Mouse (Mus musculus) macrophage (primary cell): Measurements from ENCODE around the gene Gfap. TPM values are rescaled to one million over a fixed set of nuclear protein-coding genes. Genes with fewer than 3 reads are reported as not detected.

Experiments
- H3K27ac ChIP-seq: fragments of 350-480 bp; formaldehyde crosslinking; 2 replicates; pipeline ENCODE4 v1.9.0; 2021
- H3K36me3 ChIP-seq: fragments of 350-480 bp; formaldehyde crosslinking; 2 replicates; pipeline ENCODE4 v1.9.0; 2021; ENCODE audit errors: inconsistent target
- H3K4me3 ChIP-seq: fragments of 350-480 bp; formaldehyde crosslinking; 2 replicates; pipeline ENCODE4 v1.9.0; 2021; ENCODE audit errors: inconsistent target
- H3K79me2 ChIP-seq: fragments of 350-480 bp; formaldehyde crosslinking; 2 replicates; pipeline ENCODE4 v1.9.0; 2021; ENCODE audit errors: inconsistent target
- WGBS: methylation state at CpG from one replicate; pipeline ENCODE4 v1.1.7; 2026; ENCODE audit warnings: inconsistent platforms; ENCODE audit not compliant: missing documents; 5-methylcytosine and 5-hydroxymethylcytosine counted together
- polyA plus RNA-seq: library from polyadenylated mRNA; stranded (reverse); fragments of 250-400 nt; gene quantifications from 3 replicates; pipeline ENCODE4 v1.2.4, GENCODE M21; 2018; ENCODE audit warnings: inconsistent platforms

The Gfap gene
- polyA plus RNA-seq, 1 experiment from 2014 or later: not detected

- WGBS: 86% methylated on average over 4 of the region's 4 CpGs
- H3K27ac ChIP-seq: no peak overlapping the region
- no peak overlapping the region for H3K4me3 ChIP-seq
- peaks cover 77% of the 10 kb centered on the region for H3K79me2 ChIP-seq
- no peaks in the 10 kb centered on the region for H3K36me3 ChIP-seq
Measured at GRCm38 (mm10) chr11:102918077-102918476, 17.4 kb upstream of the Gfap start.

DNA sequence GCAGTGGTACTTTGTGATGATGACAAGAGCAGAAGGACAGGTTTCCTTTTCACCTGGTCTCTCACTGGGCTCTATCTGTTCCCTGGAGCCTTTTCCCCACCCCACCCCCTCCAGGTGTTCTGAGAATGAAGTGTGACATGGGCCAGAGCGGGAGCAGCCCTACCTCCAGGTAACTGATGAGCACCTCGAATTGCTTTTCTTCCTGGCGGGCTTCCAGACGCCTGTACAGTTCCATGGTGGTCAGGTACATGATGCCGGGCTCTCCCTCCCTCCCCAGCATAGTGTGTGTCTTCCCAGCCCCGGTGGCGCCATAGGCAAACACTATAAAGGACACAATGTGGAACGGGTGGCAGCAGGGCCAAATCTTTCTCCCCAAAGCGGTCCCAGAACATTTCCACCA is 14.7 kb upstream of the Gfap start:
- Histone ChIP-seq H3K79me2 (peaks cover 50% of the 10 kb centered on the region), H3K4me3 (no peak overlapping the region), H3K36me3 (no peaks in the 10 kb centered on the region), H3K27ac (no peak overlapping the region)
- WGBS: 97% methylated on average over 9 of the region's 9 CpGs

DNA sequence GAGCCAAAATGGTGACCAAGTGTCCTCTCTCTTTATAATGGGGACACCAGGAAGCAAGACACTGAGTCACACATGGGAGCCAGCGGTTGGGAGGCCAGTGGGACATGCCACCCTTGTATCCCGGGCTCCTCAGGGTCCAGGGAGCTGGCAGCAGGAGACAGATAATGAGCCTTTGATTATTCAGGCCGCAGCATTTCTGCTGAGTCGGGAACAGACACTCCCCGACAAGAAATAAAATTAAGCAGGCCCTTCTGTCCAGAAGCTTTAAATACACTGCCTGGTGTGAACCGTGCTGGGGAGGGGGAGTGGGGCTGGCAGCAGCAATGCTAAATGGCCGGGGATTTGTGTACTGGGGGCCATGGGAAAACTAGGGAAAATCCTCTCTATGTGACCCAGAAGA is 10.7 kb upstream of the Gfap start:
- no peak overlapping the region for H3K4me3 ChIP-seq
- no peak overlapping the region for H3K27ac ChIP-seq
- peaks cover 10% of the 10 kb centered on the region; the same call in 1 of the 2 replicates for H3K79me2 ChIP-seq
- 93% methylated on average over 6 of the region's 7 CpGs for WGBS
- 0 out of 2 replicates have a peak, but pooled peaks cover 5% of the 10 kb centered on the region for H3K36me3 ChIP-seq

DNA sequence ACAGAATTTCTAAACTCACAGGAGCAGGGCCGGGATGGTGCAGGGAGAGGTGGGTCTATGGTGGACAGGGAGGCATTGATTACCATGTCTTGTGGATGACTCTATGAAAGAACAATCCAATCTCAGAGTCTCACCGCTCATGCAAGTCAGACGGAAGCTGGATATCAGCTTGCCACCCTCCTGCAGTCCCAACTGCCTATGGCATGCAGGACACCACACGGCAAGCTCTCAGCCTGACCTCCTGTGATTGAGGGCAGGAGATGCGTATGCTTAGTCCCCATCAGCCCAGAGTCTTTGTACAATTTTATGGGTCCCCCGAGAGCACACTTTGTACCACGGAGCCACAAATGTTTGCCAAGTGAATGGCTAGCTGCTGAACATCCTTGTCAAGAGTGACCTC is 2.9 kb upstream of the Gfap start:
- Histone ChIP-seq H3K4me3 (no peak overlapping the region), H3K27ac (no peak overlapping the region), H3K36me3 (0 out of 2 replicates have a peak, but pooled peaks cover 5% of the 10 kb centered on the region), H3K79me2 (no peaks in the 10 kb centered on the region)
- 92% methylated on average over 7 of the region's 7 CpGs for WGBS

DNA sequence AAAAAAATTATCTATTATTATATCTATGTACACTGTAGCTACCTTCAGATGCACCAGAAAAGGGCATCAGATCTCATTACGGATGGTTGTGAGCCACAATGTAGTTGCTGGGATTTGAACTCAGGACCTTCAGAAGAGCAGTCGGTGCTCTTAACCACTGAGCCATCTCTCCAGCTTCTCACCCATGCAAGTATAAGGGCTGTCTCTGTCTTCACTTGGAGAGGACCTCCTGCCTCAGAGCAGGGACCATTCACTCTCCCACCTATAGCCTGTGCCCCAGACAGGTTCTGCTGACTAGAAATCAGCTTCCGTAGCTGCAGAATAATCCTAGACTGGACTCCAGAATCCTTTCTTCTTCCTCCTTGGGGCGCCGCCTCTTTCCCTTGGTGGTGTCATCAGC is 1.4 kb upstream of the Gfap start:
- 88% methylated on average over 5 of the region's 5 CpGs for WGBS
- Histone ChIP-seq H3K36me3 (no peaks in the 10 kb centered on the region), H3K27ac (no peak overlapping the region), H3K4me3 (no peak overlapping the region), H3K79me2 (no peaks in the 10 kb centered on the region)

GRCm38 (mm10) chr11:102901199-102901598 is 487 bp upstream of the Gfap start:
- Histone ChIP-seq H3K36me3 (no peaks in the 10 kb centered on the region), H3K79me2 (no peaks in the 10 kb centered on the region), H3K27ac (no peak overlapping the region), H3K4me3 (no peak overlapping the region)
- WGBS: 68% methylated on average over 4 of the region's 4 CpGs

- no peak overlapping the region for H3K27ac ChIP-seq
- H3K4me3 ChIP-seq: no peak overlapping the region
- no peaks in the 10 kb centered on the region for H3K36me3 ChIP-seq
- WGBS: 90% methylated on average over 9 of the region's 9 CpGs
- no peaks in the 10 kb centered on the region for H3K79me2 ChIP-seq
Measured at GRCm38 (mm10) chr11:102898408-102898807, 2.3 kb downstream of the Gfap start.

DNA sequence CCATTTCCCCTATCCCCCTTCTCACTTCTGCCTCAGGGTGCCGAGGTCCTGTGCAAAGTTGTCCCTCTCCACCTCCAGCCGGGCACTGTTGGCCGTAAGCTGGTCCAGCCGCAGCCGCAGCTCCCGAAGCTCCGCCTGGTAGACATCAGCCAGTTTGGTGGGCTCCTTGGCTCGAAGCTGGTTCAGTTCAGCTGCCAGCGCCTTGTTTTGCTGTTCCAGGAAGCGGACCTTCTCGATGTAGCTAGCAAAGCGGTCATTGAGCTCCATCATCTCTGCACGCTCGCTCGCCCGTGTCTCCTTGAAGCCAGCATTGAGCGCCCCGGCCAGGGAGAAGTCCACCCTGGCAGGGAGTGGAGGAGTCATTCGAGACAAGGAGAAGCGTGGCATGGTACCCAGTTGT is 4.1 kb downstream of the Gfap start:
- Histone ChIP-seq H3K4me3 (no peak overlapping the region), H3K79me2 (no peaks in the 10 kb centered on the region), H3K36me3 (no peaks in the 10 kb centered on the region), H3K27ac (no peak overlapping the region)
- WGBS: 88% methylated on average over 20 of the region's 20 CpGs

DNA sequence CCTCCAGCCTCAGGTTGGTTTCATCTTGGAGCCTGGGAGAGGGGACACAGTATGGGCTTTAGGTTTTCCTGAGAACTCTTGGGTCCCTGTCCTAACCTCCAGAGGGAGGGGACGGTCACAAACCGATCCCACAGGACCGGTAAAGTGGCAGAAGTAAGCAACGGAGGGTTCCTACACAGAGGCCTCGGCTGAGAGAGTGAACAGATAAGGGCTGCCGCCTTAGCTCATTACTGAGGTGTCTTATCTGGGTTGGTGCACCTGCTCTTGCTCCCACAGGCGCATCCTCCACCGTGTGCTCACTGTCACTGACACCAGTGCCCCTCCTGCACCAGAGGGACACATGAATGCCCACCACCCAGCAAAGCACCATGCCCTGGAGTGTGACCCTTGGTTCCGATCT is 4.9 kb downstream of the Gfap start:
- 94% methylated on average over 8 of the region's 9 CpGs for WGBS
- Histone ChIP-seq H3K79me2 (no peaks in the 10 kb centered on the region), H3K4me3 (no peak overlapping the region), H3K36me3 (no peaks in the 10 kb centered on the region), H3K27ac (no peak overlapping the region)

- no peak overlapping the region for H3K4me3 ChIP-seq
- WGBS: 92% methylated on average over 4 of the region's 4 CpGs
- H3K27ac ChIP-seq: no peak overlapping the region
- no peaks in the 10 kb centered on the region for H3K79me2 ChIP-seq
- no peaks in the 10 kb centered on the region for H3K36me3 ChIP-seq
Measured at GRCm38 (mm10) chr11:102894716-102895115, 6.0 kb downstream of the Gfap start.

GRCm38 (mm10) chr11:102893015-102893651 is 7.6 kb downstream of the Gfap start:
- 6% methylated on average over 43 of the region's 43 CpGs for WGBS
- Histone ChIP-seq H3K4me3 (no peak overlapping the region), H3K27ac (no peak overlapping the region), H3K79me2 (no peaks in the 10 kb centered on the region), H3K36me3 (no peaks in the 10 kb centered on the region)

GRCm38 (mm10) chr11:102890096-102890495 is 10.6 kb downstream of the Gfap start:
- WGBS: 90% methylated on average over 5 of the region's 5 CpGs
- H3K4me3 ChIP-seq: no peak overlapping the region
- no peaks in the 10 kb centered on the region for H3K36me3 ChIP-seq
- H3K79me2 ChIP-seq: no peaks in the 10 kb centered on the region
- no peak overlapping the region for H3K27ac ChIP-seq

DNA sequence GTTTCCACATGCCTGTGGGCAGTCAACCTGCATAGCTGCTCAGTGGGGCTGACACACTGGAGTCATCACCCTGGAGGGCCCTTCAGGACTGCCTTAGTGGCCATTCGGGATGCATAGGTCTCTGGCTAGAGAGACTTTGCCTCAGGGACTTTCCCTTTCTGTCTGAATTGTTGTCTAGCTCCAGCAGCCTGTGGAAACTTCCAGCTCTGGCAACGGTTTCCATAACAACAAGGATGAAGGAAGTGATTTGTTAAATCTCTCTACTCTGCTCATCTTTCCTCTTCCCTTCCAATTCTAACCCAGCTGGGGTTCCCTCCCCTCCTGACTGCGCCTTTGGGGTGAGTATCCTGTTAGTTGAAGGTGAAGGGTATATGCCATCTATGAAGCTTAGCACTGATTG is 12.6 kb downstream of the Gfap start:
- H3K79me2 ChIP-seq: no peaks in the 10 kb centered on the region
- no peak overlapping the region for H3K27ac ChIP-seq
- no peak overlapping the region for H3K4me3 ChIP-seq
- 63% methylated on average over 3 of the region's 3 CpGs for WGBS
- H3K36me3 ChIP-seq: no peaks in the 10 kb centered on the region

DNA sequence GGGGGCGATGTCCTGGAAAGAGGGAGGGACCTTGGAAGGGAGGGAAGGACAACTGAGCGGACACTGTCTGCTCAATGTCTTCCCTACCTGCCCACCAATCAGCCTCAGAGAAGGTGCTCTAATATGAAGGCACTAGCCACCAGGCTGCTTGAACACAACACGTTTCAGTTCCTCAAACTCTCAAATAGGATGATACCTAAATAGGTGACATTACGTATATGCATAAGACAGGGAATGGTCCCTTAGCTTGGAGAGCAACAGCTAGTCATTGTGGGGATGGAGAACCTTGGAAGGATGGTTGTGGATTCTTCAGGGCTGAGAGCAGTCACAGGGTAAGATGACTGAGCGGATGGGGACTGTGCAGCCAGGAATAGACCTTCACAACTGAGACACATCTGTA is 13.3 kb downstream of the Gfap start:
- WGBS: 76% methylated on average over 5 of the region's 5 CpGs
- no peaks in the 10 kb centered on the region for H3K36me3 ChIP-seq
- no peak overlapping the region for H3K4me3 ChIP-seq
- H3K27ac ChIP-seq: no peak overlapping the region
- H3K79me2 ChIP-seq: no peaks in the 10 kb centered on the region

GRCm38 (mm10) chr11:102884616-102885219 is 16.0 kb downstream of the Gfap start, which contains the start of gene Fam187a:
TSS of gene Fam187a (plus strand) at chr11:102885169.
- Histone ChIP-seq H3K79me2 (peaks cover 9% of the 10 kb centered on the region), H3K27ac (no peak within 1 kb of the TSS), H3K36me3 (no peaks in the 10 kb centered on the region), H3K4me3 (no peak within 1 kb of the TSS)
- 70% methylated on average over 10 of the region's 10 CpGs for WGBS
